Mouse (Mus musculus) CH12.LX (cell line): ENCODE results near the gene Prkch. TPM values are rescaled to one million over a fixed set of nuclear protein-coding genes. Genes with fewer than 3 reads are reported as not detected.

ENCODE experiments used
- DNase-seq: peaks from one replicate; pipeline ENCODE4 v3.0.0-alpha.2; 2013; ENCODE audit errors: extremely low read depth
- H3K27ac ChIP-seq: 2 replicates; pipeline ENCODE4 v1.5.1; 2012; ENCODE audit warnings: low read depth, mild to moderate bottlenecking, control low read depth, moderate library complexity; ENCODE audit not compliant: insufficient read depth
- H3K27me3 ChIP-seq: replicated peaks from 2 replicates; pipeline ENCODE3; 2012; ENCODE audit warnings: inconsistent platforms
- H3K36me3 ChIP-seq, 2 experiments: replicated peaks in 1 of 2; 2 replicates each; pipeline versions ENCODE3 to v1.6.1; 2012; ENCODE audit warnings: inconsistent platforms in 1 of 2, low read length in 1 of 2, mild to moderate bottlenecking in 1 of 2, mixed read lengths in 1 of 2, moderate library complexity in 1 of 2; ENCODE audit not compliant: control insufficient read depth in 1 of 2, insufficient read depth in 1 of 2
- H3K4me1 ChIP-seq, 2 experiments: 2 replicates each; pipeline ENCODE4 v1.6.1; 2012; ENCODE audit warnings: inconsistent platforms in 1 of 2, moderate library complexity in 1 of 2; ENCODE audit not compliant: insufficient read depth in 2 of 2, control insufficient read depth in 1 of 2
- H3K4me2 ChIP-seq: 2 replicates; pipeline ENCODE4 v1.6.1; 2012; ENCODE audit warnings: low read depth, mild to moderate bottlenecking, control low read depth; ENCODE audit not compliant: poor library complexity, insufficient read depth, severe bottlenecking
- H3K4me3 ChIP-seq, 3 experiments: fragments of 150-350 bp in 1 of 3; sonication (generic) in 1 of 3; replicated peaks in 1 of 3; 2 replicates each; pipeline versions ENCODE3 to v1.5.1; 2011 to 2012; ENCODE audit warnings: low read depth in 2 of 3, low read length in 2 of 3, mild to moderate bottlenecking in 2 of 3, moderate library complexity in 2 of 3, control low read depth in 1 of 3, improper control_type of control experiment in 1 of 3, inconsistent platforms in 1 of 3, mixed read lengths in 1 of 3; ENCODE audit not compliant: poor library complexity in 1 of 3
- H3K79me2 ChIP-seq: replicated peaks from 2 replicates; pipeline ENCODE4 v1.6.1; 2012; ENCODE audit warnings: mild to moderate bottlenecking, moderate library complexity; ENCODE audit not compliant: control insufficient read depth, poor library complexity, insufficient read depth, severe bottlenecking; ENCODE audit errors: extremely low read depth
- H3K9ac ChIP-seq: 2 replicates; pipeline ENCODE4 v1.6.1; 2012; ENCODE audit warnings: low read depth, mild to moderate bottlenecking, control low read depth, moderate library complexity; ENCODE audit not compliant: insufficient read depth
- H3K9me3 ChIP-seq: replicated peaks from 2 replicates; pipeline ENCODE3; 2012; ENCODE audit warnings: low read length, inconsistent platforms, mixed read lengths
- CTCF ChIP-seq, 2 experiments: IDR thresholded peaks in 1 of 2; conservative IDR thresholded peaks in 1 of 2; 2 replicates each; pipeline ENCODE4 v1.5.1; 2011 to 2012; ENCODE audit warnings: low read depth in 2 of 2, low read length in 2 of 2, improper control_type of control experiment in 1 of 2, inconsistent platforms in 1 of 2, mild to moderate bottlenecking in 1 of 2, moderate library complexity in 1 of 2
- ELF1 ChIP-seq: IDR thresholded peaks from 2 replicates; pipeline ENCODE4 v1.6.1; 2014; ENCODE audit warnings: low read depth, mild to moderate bottlenecking, inconsistent platforms, low read length, improper control_type of control experiment
- ETS1 ChIP-seq: conservative IDR thresholded peaks from 2 replicates; pipeline ENCODE4 v1.6.1; 2012; ENCODE audit warnings: low read depth, mild to moderate bottlenecking, inconsistent platforms, low read length, improper control_type of control experiment, moderate library complexity
- GABPA ChIP-seq: IDR thresholded peaks from 2 replicates; pipeline ENCODE4 v1.6.1; 2012; ENCODE audit warnings: low read depth, low read length, improper control_type of control experiment, inconsistent platforms; ENCODE audit not compliant: insufficient replicate concordance
- HCFC1 ChIP-seq: IDR thresholded peaks from 2 replicates; pipeline ENCODE4 v1.6.1; 2012; ENCODE audit warnings: low read depth, mild to moderate bottlenecking, inconsistent platforms, low read length, improper control_type of control experiment
- JUN ChIP-seq: IDR thresholded peaks from 2 replicates; pipeline ENCODE4 v1.6.1; 2011; ENCODE audit warnings: low read depth, mild to moderate bottlenecking, low read length, improper control_type of control experiment, moderate library complexity; ENCODE audit not compliant: insufficient read depth
- JUND ChIP-seq: conservative IDR thresholded peaks from 2 replicates; pipeline ENCODE4 v1.6.1; 2011; ENCODE audit warnings: low read depth, low read length, improper control_type of control experiment
- KAT2A ChIP-seq: IDR thresholded peaks from 2 replicates; pipeline ENCODE4 v1.6.1; 2012; ENCODE audit warnings: low read length, improper control_type of control experiment, inconsistent platforms; ENCODE audit not compliant: insufficient replicate concordance
- MAFK ChIP-seq: IDR thresholded peaks from 2 replicates; pipeline ENCODE4 v1.6.1; 2011; ENCODE audit warnings: low read length, improper control_type of control experiment; ENCODE audit not compliant: insufficient replicate concordance
- MYC ChIP-seq: IDR thresholded peaks from 2 replicates; pipeline ENCODE4 v1.6.1; 2011; ENCODE audit warnings: low read depth, mild to moderate bottlenecking, improper control_type of control experiment, low read length
- NELFE ChIP-seq: IDR thresholded peaks from 2 replicates; pipeline ENCODE4 v1.6.1; 2011; ENCODE audit warnings: low read depth, low read length, improper control_type of control experiment
- PAX5 ChIP-seq: IDR thresholded peaks from 2 replicates; pipeline ENCODE4 v1.6.1; 2012; ENCODE audit warnings: low read length, inconsistent platforms, mixed read lengths
- POLR2AphosphoS2 ChIP-seq: IDR thresholded peaks from 2 replicates; pipeline ENCODE4 v1.6.1; 2011; ENCODE audit warnings: low read depth, low read length, improper control_type of control experiment
- RAD21 ChIP-seq: IDR thresholded peaks from 2 replicates; pipeline ENCODE4 v1.6.1; 2011; ENCODE audit warnings: low read depth, mild to moderate bottlenecking, low read length, improper control_type of control experiment, moderate library complexity
- RCOR1 ChIP-seq: conservative IDR thresholded peaks from 2 replicates; pipeline ENCODE4 v1.6.1; 2012; ENCODE audit warnings: low read depth, mild to moderate bottlenecking, inconsistent platforms, low read length, improper control_type of control experiment
- SMC3 ChIP-seq: IDR thresholded peaks from 2 replicates; pipeline ENCODE4 v1.6.1; 2011; ENCODE audit warnings: low read depth, low read length, improper control_type of control experiment
- UBTF ChIP-seq: IDR thresholded peaks from 2 replicates; pipeline ENCODE4 v1.6.1; 2012; ENCODE audit warnings: low read depth, mild to moderate bottlenecking, inconsistent platforms, low read length, improper control_type of control experiment, moderate library complexity
- USF2 ChIP-seq: conservative IDR thresholded peaks from 2 replicates; pipeline ENCODE4 v1.6.1; 2011; ENCODE audit warnings: low read depth, low read length, improper control_type of control experiment
- ZKSCAN1 ChIP-seq: IDR thresholded peaks from 2 replicates; pipeline ENCODE4 v1.6.1; 2012; ENCODE audit warnings: low read depth, inconsistent platforms, low read length, improper control_type of control experiment, borderline replicate concordance
- ZMIZ1 ChIP-seq: IDR thresholded peaks from 2 replicates; pipeline ENCODE4 v1.6.1; 2012; ENCODE audit warnings: low read depth, mild to moderate bottlenecking, inconsistent platforms, low read length, improper control_type of control experiment
- dilution Hi-C: fragments of 300-500 bp; cut with MboI; formaldehyde crosslinking; loops from 2 replicates; pipeline ENCODE4 v1.14.3; 2020; ENCODE audit warnings: low sequenced_read_pairs; ENCODE audit not compliant: extremely low pct_unique_long_range_greater_than_20kb, extremely low pct_ligation_motif_present
- in situ Hi-C: fragments of 300-500 bp; cut with MboI; formaldehyde crosslinking; loops from 3 replicates; pipeline ENCODE4 v1.14.3; 2019; ENCODE audit warnings: low sequenced_read_pairs, low pct_ligation_motif_present, low pct_unique_long_range_greater_than_20kb, mixed read lengths
- polyA plus RNA-seq: library from polyadenylated mRNA; unstranded; fragments of >175 nt; gene quantifications from 2 replicates; pipeline ENCODE4 v1.2.1, GENCODE M21; 2012; ENCODE audit warnings: low read depth; ENCODE audit not compliant: insufficient read length
- total RNA-seq, 2 experiments: library from RNA; depleted of rRNA; stranded (reverse); fragments of 300-350 nt in 1 of 2; fragments of >200 nt in 1 of 2; gene quantifications; 2 replicates each; pipeline ENCODE4 v1.2.3; 2012 to 2014

Gene Prkch
- total and polyA plus RNA-seq, 3 experiments = 0.76 to 2.3 (median 1.8) TPM

DNA sequence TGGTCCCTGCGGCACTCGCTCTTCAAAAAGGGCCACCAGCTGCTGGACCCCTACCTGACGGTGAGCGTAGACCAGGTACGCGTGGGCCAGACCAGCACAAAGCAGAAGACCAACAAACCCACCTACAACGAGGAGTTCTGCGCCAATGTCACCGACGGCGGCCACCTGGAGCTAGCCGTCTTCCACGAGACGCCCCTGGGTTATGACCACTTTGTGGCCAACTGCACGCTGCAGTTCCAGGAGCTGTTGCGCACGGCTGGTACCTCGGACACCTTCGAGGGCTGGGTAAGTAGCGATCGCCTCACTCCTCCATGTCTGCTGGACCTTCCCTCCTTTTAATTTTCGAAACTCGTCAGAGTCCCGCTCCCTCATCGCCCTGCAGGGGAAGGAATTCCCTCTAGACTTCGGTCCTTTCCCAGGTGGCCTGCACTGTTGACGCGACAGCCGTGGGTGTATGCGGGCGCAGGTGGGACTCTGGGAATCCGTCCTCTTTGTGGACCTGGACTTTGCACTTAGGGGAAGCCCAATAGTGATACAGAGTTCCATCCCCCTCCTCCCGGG, 725 bp downstream of the Prkch start:
- in situ Hi-C loops = no loop called here
- no peak overlapping the region for H3K27ac ChIP-seq
- H3K9ac ChIP-seq = no peak overlapping the region; the same call in 1 of the 2 replicates

DNA sequence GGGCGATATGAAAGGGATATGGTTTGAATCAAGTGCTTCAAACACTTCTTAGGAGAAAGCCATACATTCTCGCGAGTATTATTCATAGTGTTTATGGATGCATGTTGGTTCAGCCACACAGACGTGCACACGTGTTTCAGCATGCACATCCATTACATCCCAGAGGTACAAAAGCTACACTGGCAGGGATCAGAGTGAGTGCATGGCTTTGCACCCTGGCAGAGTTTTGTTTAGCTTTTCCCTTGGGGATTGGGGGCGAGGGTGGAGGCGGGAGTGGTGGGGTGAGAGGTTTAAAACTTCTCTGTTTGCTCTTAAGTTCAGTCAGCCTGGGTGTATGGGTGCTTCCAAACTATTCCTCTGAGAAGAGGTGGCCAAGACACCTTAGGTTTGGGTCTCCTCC, 1.3 kb downstream of the Prkch start:
- H3K4me2 ChIP-seq = peak overlapping the region; percentile 46; the same call in 1 of the 2 replicates
- peaks cover 7 to 18% of the 10 kb centered on the region in 2 experiments for H3K4me1 ChIP-seq
- in situ Hi-C loops = no loop called here
- no peak for TF ChIP-seq GABPA
- no peak for TF ChIP-seq ETS1
- no peak for TF ChIP-seq USF2
- TF ChIP-seq KAT2A = no peak
- TF ChIP-seq RCOR1 = no peak
- peaks cover 23% of the 10 kb centered on the region for H3K27me3 ChIP-seq
- H3K36me3 ChIP-seq = no peaks in the 10 kb centered on the region
- no peak for DNase-seq
- H3K4me3 ChIP-seq = no peak overlapping the region
- H3K9ac ChIP-seq = no peak overlapping the region
- H3K9me3 ChIP-seq = no peaks in the 10 kb centered on the region
- H3K79me2 ChIP-seq = no peaks in the 10 kb centered on the region
- dilution Hi-C loops = no loop called here
- H3K27ac ChIP-seq = no peak overlapping the region

More for the DNA sequence above, 725 bp downstream of the Prkch start:
- peak overlapping the region in 2 of 3 experiments; percentile 54 to 65 for H3K4me3 ChIP-seq
- no peaks in the 10 kb centered on the region for H3K79me2 ChIP-seq
- DNase-seq = no peak
- H3K27me3 ChIP-seq = peaks cover 23% of the 10 kb centered on the region
- H3K4me1 ChIP-seq = peaks cover 7 to 18% of the 10 kb centered on the region in 2 experiments
- H3K4me2 ChIP-seq = peak overlapping the region; percentile 46
- dilution Hi-C loops = no loop called here
- TF ChIP-seq JUND = no peak
- TF ChIP-seq ELF1 = no peak
- no peak for TF ChIP-seq ZMIZ1
- TF ChIP-seq ZKSCAN1 = no peak
- no peak for TF ChIP-seq NELFE
- no peak for TF ChIP-seq UBTF
- TF ChIP-seq PAX5 = no peak
- no peak for TF ChIP-seq MYC
- TF ChIP-seq RAD21 = no peak
- TF ChIP-seq MAFK = no peak
- TF ChIP-seq SMC3 = no peak
- no peak for TF ChIP-seq CTCF (conservative IDR thresholded peaks at IDR 0.05 in 1 of 2, IDR thresholded peaks at IDR 0.05 in 1 of 2; ENCODE audit: low read depth in 2 of 2, low read length in 2 of 2)
- no peak for TF ChIP-seq POLR2AphosphoS2
- TF ChIP-seq HCFC1 = no peak
- no peak for TF ChIP-seq KAT2A
- TF ChIP-seq JUN = no peak
- no peaks in the 10 kb centered on the region for H3K9me3 ChIP-seq
- no peaks in the 10 kb centered on the region for H3K36me3 ChIP-seq
